Mouse (Mus musculus) liver, postnatal 0 days (tissue): Measurements from ENCODE around the gene Ahr.

ENCODE experiments used
- CTCF ChIP-seq: sonication (generic); IDR thresholded peaks from 2 replicates; pipeline ENCODE4 v1.5.1; 2016; ENCODE audit warnings: antibody characterized with exemption, low read depth
- EP300 ChIP-seq: IDR thresholded peaks from 2 replicates; pipeline ENCODE4 v1.6.1; 2016; ENCODE audit warnings: antibody characterized with exemption, low read depth, mild to moderate bottlenecking

GRCm38 (mm10) chr12:35480764-35481163 lies 54.1 kb downstream of the Ahr start:
- TF ChIP-seq CTCF, result no peak
- no peak for TF ChIP-seq EP300
